Mouse (Mus musculus) heart, postnatal 14 days (tissue): ENCODE measurements around the gene Bax. TPM values are rescaled to one million over a fixed set of nuclear protein-coding genes. Genes with fewer than 3 reads are reported as not detected.
A peak's percentile ranks its signal among the peaks of the same experiment; 100 is the strongest.

ENCODE experiments used
- DNase-seq, 2 experiments: peaks; one replicate each; pipeline ENCODE4 v3.0.0; 2021 to 2022
- intact Hi-C: fragments of 180-260 bp; cut with DNase I; formaldehyde crosslinking; loops from one replicate; pipeline ENCODE4 v1.15.1; 2025
- long read RNA-seq, 2 experiments: library from polyadenylated mRNA; stranded (forward); transcript quantifications; one replicate each; pipeline ENCODE4 v2.0.0; 2021
- total RNA-seq, 2 experiments: library from RNA; stranded (reverse); gene quantifications; 2 replicates each; pipeline ENCODE4 v1.2.3; 2021

Gene Bax
- total RNA-seq, result 10 to 100 TPM; 25.6 to 31.1 TPM
- long read RNA-seq, experiment 1, transcript Bax-203 (5 exons, 1,100 nt), result minor isoform, 9 of 40 reads
- long read RNA-seq, experiment 1, transcript Bax-201 (6 exons, 867 nt), result major isoform, 25 of 40 reads
- long read RNA-seq, experiment 1, partial matches to known transcripts, result 2 of 40 reads
- long read RNA-seq, experiment 1, other reads (novel, unspliced or antisense), result 3 of 40 reads
- long read RNA-seq, experiment 2, transcript Bax-201 (6 exons, 867 nt), result major isoform, 18 of 36 reads
- long read RNA-seq, experiment 2, transcript Bax-203 (5 exons, 1,100 nt), result minor isoform, 9 of 36 reads
- long read RNA-seq, experiment 2, partial matches to known transcripts, result 2 of 36 reads
- long read RNA-seq, experiment 2, other reads (novel, unspliced or antisense), result 5 of 36 reads

DNA sequence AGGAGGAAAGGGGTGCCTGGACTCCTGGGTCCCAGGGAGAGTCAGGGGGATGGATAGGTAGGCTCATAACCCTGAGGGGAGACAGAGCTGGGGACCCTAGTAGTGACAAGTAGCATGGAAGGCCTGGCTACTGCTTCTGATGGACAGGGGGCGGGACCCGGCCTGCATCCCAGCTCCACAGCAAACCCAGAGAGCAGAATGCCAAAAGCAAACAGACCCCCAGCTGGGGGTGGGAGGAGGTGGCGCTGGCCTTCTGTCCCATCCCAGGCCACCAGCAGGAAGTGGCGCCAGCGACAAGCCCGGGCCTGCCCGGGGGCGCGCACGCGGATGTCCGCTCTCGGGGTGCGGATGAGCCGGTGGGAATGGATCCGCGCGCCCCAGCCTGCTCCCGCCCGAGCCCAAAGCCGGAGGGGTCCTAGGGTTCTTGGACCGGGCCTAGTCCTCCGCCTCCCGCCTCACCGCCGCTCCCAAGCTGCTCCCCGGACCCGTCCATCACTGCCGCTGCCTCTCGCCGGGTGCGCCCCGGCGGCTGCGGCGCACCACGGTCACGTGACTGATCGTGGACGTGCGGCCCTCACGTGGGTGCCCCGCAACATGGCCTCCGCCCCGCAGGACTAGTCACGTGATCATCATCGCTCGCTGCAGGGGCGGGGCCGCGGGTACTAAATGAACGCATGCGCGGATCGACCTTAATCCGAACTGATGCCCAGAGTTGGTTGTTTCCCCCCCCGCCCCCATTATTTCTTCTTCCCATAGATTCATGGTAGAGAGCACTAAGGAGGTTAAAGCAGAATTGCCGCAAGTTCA lies at the start of gene Bax:
Gene Bax, minus strand, starts transcription at position 616 of the 807 bp plus-strand sequence.
- intact Hi-C loops, result no loop called here
- peak; percentile 94 to 97 for DNase-seq

DNA sequence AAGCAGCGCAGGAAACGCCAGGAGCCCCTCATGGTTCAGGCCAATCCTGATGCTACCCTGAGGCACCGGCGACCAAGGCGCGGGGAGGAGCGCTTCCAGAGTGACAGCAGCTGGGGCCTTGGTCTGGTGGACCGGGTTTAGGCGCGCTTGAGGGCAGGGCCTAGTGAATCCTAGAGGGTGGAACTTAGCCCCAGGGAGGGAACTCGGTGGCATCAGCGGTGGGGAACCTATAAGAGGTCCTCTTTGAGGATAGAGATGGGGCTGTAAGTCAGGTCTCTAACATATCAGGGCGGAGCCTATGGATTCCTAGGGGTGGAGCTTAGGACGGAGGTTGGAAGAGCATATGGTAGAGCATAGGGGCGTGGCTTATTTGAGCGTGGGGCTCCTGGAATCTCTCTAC lies 48.7 kb upstream of the Bax start:
- intact Hi-C loops, result no loop called here
- no peak for DNase-seq

DNA sequence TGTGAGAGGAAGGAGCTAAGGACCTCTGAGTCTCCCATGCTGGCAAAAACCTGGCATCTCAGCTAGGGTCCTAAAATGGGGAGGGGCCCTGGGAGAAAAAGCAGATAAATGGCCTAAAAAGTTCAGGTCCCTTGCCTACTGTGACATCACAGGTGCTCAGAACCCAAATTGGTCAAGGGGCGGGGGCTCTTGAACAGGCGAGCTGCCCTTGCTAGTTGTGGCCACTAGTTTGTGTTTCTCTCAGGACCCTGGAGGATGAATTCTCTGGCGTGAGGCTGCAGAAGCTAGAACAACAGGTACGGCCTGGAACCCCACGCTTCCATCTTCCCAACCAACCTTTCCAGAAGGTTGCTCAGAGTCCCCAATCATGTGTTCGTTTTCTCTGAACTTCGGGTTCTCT lies 47.7 kb upstream of the Bax start:
- intact Hi-C loops, result no loop called here
- no peak for DNase-seq

DNA sequence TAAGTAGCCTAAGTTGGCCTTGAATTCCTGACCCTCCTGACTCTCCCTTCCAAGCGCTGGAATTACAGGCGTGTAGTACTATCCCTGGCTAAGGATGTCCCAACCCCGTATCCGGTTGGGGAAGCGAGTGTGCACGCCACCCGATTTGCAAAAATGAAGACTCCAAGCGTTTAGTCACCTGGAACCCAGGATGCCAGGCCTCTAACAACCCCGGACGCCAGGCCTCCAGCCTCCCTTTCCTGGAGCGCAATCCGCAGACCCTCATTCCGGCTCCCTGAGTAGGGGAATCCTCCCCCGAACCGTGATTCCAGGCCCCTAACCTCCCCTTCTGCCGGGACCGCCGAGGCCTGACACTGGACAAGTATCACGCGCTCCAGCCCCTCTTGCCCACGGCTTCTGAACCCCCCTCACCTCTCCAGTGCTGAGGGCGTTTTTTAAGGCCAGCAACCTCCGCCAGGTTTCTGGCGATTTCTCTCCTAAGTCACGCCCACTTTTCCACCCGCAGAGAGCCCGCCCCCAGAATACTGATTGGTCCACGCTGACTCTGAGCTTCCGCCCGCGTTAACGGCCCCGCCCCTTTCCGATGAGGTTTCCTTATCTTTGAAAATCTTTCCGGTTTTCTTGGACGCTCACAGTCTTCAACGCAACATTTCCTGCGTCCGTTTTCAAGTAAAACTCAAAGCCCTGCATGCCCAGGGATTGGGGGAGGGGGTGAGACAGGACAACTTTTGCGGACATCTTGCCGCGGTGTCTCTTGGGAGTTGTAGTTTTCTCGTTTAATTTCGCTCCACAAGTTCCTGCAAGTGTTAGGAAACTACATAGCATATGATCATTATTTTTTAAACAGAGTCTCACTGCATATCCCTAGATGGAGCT lies 43.5 kb upstream of the Bax start, which contains the start of gene Nucb1:
Gene Nucb1, minus strand, starts transcription at position 495 of the 876 bp plus-strand sequence.
- intact Hi-C loops, result no loop called here
- DNase-seq, result peak; percentile 89 to 91

DNA sequence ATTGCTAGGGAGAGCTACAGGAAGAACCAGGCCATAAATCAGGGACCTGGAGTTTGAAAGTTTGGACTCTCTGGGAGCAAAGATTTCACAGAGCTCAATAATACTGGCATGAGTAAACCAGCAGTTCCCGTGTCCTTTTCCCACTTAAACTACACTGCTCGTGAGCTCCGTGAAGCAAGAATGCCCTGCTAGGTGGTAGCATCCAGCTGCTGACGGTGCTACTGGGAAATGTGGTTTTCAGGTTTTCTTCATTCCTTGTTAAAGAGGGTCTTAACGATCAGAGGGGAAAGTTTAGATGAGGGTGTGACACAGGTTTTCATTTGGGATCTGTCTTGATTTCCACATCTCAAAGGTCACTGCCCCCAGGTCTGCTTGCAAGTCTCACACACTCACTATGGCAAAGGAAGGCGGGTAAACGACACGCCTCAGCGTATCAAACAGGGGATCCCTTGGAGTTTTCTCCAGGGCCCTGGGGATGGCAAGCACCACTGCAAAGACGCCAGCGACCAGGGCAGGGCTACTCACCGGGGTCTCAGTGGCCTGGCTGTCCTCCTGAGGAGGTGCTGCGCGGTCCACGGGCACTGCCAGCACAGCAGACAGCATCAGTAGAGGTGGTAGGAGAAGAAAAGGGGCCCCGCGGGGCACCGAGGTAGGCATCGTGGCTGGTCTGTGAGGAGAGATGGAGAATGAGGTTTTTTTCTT lies 42.6 kb upstream of the Bax start:
- DNase-seq, result no peak

DNA sequence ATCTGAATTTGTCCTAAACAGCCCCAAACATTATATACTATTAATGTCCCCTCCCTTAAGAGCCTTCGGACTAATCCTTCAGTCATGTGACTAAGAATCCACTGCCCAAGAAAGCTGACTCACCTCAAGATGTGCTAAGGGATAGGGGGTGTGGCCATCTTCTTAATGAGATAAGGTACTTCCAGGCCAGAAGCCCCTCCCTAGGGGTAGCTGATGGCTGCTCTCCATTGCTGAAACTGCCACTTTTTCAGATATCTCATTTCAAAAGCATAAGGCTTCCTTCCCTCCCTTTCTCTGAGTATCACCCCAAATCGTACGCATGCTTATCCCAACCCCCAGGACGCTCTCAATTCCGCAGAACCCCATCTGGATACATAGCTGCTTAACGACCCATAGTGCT lies 41.9 kb upstream of the Bax start:
- DNase-seq, result no peak
- intact Hi-C loops, result no loop called here

More for the DNA sequence above, 42.6 kb upstream of the Bax start:
- intact Hi-C loops, result no loop called here

DNA sequence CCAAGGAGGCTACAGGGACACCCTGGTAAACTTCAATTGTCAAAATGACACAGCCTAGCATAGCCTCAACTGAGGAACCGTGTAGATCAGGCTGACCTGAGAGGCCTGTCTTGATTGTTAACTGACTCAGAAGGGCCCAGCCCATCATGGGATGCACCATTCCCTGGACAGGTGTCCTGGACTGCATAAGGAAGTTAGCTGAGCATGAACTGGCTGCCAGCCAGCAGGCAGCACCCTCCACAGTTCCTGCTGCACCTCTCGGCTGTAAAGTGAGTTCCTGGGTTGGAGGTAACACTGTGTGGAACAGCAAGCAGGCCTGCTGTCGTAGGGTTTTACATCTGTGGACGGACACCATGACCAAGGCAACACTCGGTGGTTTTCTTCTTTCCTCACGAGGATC lies 40.9 kb upstream of the Bax start:
- no peak for DNase-seq
- intact Hi-C loops, result no loop called here

DNA sequence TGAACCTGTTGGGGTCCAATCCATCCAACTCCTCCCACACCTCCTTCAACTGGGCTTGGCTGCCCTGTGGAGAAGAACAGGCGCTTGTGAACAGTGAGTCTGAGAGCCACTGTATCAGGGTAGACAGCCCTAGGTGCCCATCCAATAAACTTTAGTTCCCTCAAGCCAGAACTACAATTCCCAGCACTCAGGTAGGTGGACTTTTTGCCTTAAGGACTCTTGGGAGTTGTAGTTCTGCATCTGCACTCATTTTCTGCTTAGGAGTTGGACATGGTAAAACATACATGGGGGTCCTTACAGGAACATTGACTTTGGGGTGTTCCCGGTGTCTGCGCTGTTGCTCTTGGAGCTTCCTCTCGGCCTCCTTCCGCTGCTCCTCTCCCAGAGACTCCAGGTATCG lies 31.7 kb upstream of the Bax start:
- no peak for DNase-seq
- intact Hi-C loops, result no loop called here

DNA sequence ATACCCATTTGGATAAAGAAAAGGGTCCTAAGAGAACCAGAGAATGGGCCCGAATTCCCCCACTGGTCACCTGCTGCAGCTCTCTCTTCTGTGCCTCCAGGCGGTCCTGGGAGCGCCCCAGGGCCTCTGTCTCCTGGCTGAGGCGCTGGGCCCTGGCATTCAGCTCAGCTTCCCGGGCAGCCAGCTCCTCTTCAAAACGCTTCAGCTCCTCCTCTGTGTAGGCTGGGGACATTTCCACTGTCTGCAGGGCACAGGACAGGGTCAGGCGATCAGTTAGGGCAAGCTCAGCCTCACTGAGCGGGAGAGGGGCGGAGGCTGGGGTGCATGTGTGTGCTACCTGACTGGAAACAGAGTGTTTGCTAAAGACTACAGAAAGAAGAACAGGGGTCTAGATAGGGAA lies 27.9 kb upstream of the Bax start:
- DNase-seq, result peak; percentile 31 to 37
- intact Hi-C loops, result no loop called here

DNA sequence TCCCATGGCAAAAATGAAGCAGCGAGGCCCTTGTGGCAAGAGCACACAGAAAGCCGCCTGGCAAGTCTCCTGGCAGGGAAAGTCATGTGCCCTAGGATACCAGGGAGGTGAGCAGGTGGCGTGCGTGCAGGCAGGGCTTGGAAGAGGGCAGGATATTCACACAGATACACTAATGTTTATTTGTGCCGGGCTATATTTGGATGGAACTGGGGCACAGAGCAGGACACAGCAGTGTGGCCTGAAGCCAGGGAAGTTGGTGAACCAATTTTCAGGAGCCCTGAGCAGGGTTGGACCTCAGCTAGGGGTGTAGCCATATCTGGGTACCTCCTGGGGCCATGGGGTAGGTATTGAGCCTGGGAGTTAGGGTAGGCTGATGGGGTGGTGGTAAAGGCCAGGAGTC lies 26.3 kb upstream of the Bax start:
- DNase-seq, result peak; percentile 36 to 63
- intact Hi-C loops, result no loop called here

DNA sequence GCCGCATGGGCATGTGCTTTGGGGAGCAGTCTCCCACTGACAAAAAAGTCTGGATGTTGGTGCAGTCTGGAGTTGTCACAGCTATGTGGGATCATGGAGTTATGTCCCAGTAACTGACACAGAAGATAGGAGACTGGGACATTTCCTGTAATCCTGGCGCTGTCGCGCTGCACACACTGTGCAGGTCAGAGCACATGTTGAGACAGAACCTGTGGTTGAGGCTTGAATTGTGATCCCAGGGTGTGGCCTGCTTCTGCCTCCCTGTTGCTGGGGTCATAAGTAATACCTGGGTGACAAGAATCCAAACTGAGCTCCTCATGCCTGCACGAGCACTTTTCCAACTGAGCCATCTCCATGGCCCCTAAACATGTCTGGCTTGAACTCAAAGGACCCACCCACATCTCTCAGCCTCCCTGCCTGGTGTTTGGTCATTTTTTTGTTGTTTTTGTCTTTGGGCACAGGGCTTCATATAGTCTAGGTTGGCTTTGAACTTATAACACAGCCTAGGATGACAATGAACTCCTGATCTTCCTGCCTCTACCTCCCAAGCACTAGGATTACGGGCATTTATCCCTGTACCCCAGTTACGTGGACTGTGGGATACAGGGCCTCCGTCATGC lies 25.6 kb upstream of the Bax start:
- no peak for DNase-seq
- intact Hi-C loops, result no loop called here

DNA sequence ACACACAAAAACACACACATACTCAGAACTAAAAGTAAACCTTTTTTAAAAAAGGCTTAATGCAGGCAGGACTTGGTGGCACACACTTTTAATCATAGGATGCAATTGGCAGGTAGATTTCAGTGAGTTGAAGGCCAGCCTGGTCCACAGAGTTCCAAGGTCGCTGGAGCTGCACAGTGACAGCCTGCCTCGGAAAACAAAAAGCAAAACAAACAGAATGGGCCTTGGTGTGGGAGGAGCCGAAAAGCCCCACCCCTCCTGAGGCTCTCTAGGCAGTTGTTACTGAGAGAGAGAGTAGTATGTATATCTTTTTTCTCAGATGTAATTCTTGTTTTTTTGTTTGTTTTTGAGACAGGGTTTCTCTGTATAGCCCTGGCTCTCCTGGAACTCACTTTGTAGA lies 24.6 kb upstream of the Bax start:
- no peak for DNase-seq
- intact Hi-C loops, result no loop called here

DNA sequence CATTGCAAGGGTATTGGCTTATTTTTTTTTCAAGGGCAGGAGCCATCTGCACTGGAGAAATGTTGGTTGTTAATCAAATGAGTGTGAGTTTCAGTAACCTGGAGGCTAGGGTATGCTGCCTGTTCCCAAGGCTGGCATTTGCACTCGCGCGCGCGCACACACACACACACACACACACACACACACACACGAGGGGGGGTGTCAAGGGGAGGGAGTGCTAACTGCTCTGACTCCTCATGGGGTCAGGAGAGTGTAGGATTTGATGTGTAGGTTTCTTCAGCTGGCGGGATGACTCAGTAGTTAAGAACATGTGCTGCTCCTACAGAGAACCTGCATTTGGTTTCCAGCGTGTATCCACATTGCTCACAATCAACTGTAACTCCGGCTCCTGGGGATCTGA lies 24.1 kb upstream of the Bax start:
- intact Hi-C loops, result no loop called here
- DNase-seq, result no peak

DNA sequence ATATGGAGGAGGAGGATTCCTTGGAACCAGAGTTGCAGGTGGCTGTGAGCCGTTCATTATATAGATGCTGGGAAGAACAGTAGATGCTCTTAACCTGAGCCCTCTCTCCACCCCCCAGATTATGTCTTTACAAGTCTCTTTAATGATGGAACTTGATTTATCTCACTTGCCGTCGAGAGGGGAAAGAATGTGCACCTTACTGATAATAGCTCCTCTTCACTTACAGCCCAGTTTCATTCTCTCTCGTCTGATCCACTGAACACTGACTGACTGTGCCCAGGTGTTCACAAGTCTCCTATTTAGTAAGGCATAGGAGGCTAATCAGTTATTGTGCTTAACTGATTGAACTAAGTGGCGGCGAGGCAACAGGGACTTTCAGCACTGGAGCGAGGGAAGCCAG lies 22.9 kb upstream of the Bax start:
- DNase-seq, result no peak
- intact Hi-C loops, result no loop called here

DNA sequence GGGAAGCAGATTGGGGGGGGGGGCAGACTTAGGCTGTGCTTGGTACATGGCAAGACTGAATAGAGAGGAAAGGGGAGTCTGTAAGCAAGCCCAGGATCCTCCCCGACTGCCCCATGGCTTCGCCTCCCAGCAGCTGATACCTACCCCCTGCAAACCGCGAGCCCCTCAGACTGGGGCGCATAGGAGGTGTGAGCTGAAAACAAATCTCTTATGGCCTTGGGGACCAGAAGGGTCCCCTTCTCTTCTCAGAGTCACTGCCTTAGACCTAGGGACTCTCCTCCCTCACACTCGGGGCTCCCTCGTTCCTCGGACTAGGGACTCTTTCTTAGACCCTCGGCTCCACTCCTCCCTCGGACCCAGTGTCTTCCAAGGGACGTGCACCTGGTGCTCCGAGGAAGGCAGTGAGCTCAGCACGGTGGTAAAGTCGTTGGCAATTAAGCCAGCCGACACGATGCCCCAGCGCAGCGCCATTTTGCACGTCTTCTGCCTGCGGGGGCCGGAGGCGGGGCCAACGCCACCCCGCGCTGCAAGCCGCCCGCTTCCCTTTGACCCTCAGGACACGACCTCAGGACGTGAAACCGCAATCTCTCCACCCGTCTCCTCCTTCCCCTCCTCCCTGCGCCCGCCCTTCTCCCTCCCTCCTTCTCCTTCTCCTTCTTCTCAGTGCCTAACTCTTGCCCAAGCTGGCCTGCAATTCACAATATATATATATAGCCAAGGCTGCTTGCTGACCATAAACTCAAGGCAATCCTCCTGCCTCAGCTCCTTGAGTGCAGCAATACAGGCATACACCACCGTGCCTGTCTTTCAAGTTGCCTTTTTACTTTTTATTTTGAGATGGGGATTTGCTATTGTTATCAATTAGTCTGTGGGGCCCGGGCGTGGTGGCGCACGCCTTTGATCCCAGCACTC lies 21.9 kb upstream of the Bax start, which contains the start of gene Dhdh:
Gene Dhdh, minus strand, starts transcription at position 513 of the 912 bp plus-strand sequence.
- intact Hi-C loops, result no loop called here
- peak; percentile 66 to 71 for DNase-seq

DNA sequence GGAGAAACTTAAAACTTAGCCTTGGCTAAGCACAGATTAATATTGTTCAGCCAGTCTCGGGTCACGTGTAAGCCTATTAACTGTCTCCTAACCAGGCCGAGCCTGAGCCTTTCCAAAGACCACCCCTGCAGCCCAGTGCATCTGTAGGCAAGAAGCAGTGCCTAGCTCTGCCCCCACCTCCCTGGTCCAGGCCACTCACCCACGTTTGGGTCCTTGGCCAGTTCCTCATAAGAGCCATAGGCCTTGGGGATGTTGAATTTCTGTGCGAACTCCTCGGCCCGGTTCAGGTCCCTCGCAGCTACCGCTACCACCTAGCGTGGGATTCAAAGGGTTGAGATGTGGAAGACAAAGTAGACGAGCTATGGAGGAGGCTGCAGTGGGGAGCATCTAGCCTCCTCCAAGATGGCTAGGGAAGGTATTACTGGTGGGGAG lies 21.2 kb upstream of the Bax start:
- no peak for DNase-seq
- intact Hi-C loops, result no loop called here

DNA sequence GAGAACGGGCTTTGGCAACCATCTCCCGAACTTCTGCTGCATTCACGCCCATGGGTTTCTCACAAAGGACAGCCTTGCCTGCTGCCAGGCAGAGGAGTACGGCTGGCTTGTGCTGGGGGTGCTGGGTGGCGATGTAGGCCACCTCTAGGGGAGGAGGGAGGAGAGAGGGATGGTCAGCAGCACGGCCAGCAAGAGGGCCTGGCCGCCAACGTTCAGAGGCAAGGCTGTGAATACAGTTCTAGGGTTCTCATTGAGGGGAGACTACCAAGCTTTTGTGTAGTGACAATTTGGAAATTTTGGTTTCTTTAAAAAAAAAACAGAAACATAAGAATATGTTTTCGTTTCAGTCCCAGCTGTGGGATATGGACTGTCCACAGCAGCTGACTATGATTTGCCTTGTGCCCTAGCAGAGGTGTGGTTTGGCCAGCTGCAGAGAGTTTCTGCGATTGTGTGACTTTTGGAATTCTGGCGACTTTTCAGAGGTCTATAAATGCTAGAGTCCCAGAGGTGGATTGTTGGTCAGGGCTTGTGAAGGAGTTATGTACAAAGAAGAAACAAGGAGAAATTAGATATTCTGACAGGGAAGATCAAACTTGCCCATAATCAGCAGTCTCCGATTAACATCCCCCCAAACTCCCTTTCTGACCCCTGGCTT lies 20.2 kb upstream of the Bax start, which contains the start of gene Gm45808:
Gene Gm45808, minus strand, starts transcription at position 51 of the 655 bp plus-strand sequence.
- intact Hi-C loops, result no loop called here
- no peak for DNase-seq

DNA sequence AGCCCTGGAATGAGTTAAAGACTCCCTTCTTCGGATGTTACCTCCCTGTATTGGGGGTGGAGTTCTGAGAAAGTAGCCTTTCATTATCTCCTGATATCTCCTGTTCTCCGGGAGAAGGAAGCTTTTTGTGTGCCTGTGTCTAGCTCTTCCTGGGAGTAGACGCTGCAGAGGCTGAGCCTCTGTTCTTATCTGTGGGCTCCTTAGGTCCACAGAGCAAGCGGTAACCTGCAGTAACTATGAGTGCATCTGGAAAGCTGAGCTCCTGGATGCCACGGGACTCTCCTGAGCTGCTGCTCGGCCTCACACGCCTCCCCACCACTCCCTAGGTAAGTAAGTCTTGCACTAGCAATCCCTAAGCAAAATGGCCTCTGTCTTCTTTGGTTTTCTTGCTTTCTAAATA lies 19.5 kb upstream of the Bax start:
- no peak for DNase-seq
- intact Hi-C loops, result no loop called here
